Mouse (Mus musculus): ENCODE data around the gene Styx.

Styx gene

DNA sequence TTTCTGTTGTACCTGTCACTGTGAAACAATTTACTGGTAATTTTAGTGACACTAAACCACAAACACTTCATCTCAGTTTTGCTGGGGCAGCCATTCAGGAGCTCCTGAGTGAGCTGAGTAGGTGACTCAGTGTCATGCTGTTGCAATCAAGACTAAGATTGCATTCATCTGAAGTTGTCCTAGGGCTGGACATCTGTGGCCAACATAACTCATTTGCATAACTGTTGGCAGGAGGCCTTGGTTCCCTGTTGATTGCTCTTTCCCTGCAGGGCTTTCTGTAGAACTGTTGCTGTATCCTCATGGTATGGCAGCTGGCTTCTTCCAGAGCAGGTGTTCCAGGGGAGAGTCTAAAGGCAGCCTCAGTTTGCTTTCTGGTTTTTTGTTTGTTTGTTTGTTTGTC, 25.4 kb upstream of the Styx start:
- Histone ChIP-seq H3K9me3 (ENCODE audit: low read length) (no peaks in the 10 kb centered on the region), H3K4me1 (replicated peaks; ENCODE audit: low read depth, low read length) (peaks cover 11% of the 10 kb centered on the region), H3K36me3 (ENCODE audit: insufficient read depth, low read length) (no peaks in the 10 kb centered on the region), H3K27me3 (ENCODE audit: insufficient read depth, low read length) (no peaks in the 10 kb centered on the region), H3K4me3 (replicated peaks; ENCODE audit: low read length) (no peak overlapping the region)
- TF ChIP-seq NANOG (IDR thresholded peaks at IDR 0.05; ENCODE audit: borderline replicate concordance, low read length) (no peak), POU5F1 (IDR thresholded peaks at IDR 0.05; ENCODE audit: borderline replicate concordance, low read length) (no peak), CTCF (conservative IDR thresholded peaks at IDR 0.05; ENCODE audit: low read length) (no peak)

DNA sequence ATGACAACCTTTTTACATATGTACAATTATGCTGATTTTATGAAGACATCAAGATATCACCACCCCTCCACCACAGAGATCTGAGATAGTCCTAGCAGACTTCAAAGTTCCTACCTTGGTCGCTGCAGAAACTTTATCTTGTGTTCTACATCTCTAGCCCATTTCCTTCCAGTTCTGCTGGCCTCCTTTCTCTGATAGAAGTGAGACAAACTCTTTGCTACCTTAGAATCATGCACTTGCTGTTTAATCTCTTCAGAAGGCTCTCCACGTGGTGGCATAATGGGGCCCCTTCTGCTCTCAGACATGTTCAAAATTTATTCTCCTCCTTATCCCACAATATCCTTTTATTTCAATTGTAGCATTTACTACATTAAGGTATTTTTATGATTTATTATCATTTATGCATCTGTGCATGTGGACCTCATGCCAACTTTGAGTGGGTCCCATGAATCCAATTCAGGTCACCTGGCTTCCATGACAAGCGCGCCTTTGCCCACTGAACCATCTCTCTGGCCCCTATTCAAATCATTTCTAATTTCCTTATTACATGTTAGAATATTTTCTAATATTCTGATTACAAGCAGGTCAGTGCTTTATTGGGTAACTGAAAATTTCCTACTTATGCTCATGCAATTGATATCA, 22.7 kb upstream of the Styx start:
- 0 out of 2 replicates have a peak overlapping the region, but pooled peaks have one; percentile 100 for H3K4me3 ChIP-seq (replicated peaks; ENCODE audit: low read length)
- H3K4me1 ChIP-seq (replicated peaks; ENCODE audit: low read depth, low read length), result peaks cover 21% of the 10 kb centered on the region
- H3K36me3 ChIP-seq (ENCODE audit: insufficient read depth, low read length), result peaks cover 21% of the 10 kb centered on the region
- H3K27me3 ChIP-seq (ENCODE audit: insufficient read depth, low read length), result no peaks in the 10 kb centered on the region
- H3K9me3 ChIP-seq (ENCODE audit: low read length), result no peaks in the 10 kb centered on the region
- TF ChIP-seq POU5F1 (IDR thresholded peaks at IDR 0.05; ENCODE audit: borderline replicate concordance, low read length), result no peak
- no peak for TF ChIP-seq NANOG (IDR thresholded peaks at IDR 0.05; ENCODE audit: borderline replicate concordance, low read length)
- no peak for TF ChIP-seq CTCF (conservative IDR thresholded peaks at IDR 0.05; ENCODE audit: low read length)

DNA sequence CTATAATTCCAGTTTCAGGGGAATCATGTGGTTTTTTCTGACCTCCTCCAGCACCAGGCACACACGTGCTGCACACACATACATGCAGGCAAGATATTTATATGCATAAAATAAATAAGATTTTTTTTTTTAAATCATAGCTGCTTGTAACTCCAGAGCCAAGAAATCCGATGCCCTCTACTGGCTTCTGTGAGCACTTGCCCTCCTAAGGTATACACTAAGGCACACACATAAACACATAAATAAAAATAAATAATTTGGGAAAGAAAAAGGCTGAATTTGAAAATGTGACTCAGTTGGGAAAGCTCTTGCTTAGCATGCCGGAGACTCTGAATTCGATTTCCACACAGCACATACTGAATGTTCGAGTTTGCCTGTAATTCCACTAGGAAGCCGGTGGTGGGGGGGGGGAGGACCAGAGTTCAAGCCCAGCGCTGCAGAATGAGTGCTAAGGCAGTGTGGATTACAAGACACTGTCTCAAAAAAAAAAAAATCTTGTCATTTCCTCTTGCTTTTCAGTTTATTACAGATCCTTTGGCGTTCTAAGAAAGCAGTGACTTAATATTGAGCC, 21.8 kb upstream of the Styx start:
- peaks cover 21% of the 10 kb centered on the region for H3K4me1 ChIP-seq (replicated peaks; ENCODE audit: low read depth, low read length)
- no peaks in the 10 kb centered on the region for H3K27me3 ChIP-seq (ENCODE audit: insufficient read depth, low read length)
- H3K9me3 ChIP-seq (ENCODE audit: low read length), result no peaks in the 10 kb centered on the region
- H3K36me3 ChIP-seq (ENCODE audit: insufficient read depth, low read length), result peaks cover 30% of the 10 kb centered on the region
- no peak for TF ChIP-seq POU5F1 (IDR thresholded peaks at IDR 0.05; ENCODE audit: borderline replicate concordance, low read length)
- TF ChIP-seq CTCF (conservative IDR thresholded peaks at IDR 0.05; ENCODE audit: low read length), result peak; percentile 11; the same call in 1 of the 2 replicates
- H3K4me3 ChIP-seq (replicated peaks; ENCODE audit: low read length), result peak overlapping the region; percentile 100

DNA sequence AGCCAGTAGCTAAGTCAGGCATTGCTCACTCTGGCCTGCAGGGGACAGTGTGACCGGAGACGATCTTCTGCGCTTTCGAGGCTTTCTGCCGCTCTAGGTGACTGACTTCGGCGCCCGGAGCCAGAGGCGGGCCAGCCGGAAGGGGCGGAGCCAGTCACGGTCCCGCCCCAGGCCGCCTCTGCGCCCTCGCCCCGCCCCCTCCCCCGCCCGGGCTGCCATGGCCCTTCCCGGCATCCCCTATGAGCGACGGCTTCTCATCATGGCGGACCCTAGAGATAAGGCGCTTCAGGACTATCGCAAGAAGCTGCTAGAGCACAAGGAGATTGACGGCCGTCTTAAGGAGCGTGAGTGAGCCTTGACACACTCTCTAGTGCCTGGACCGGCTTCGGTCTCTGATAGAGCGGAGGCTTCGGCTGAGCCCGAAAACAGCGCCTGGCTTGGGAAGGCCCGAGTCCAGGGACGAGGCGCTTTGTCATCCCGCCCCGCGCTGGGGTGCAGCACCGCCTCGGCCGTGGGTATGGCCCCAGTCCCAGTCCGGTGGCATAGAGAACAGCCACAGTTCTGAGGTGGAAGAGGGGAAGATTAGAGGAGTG, 21.2 kb upstream of the Styx start, which contains the start of gene Psmc6:
Psmc6 (plus strand) TSS at position 200 of the 593 bp plus-strand sequence.
- Histone ChIP-seq H3K4me3 (replicated peaks; ENCODE audit: low read length) (peak within 1 kb of the TSS; percentile 100), H3K9me3 (ENCODE audit: low read length) (no peaks in the 10 kb centered on the region), H3K4me1 (replicated peaks; ENCODE audit: low read depth, low read length) (peaks cover 21% of the 10 kb centered on the region), H3K36me3 (ENCODE audit: insufficient read depth, low read length) (peaks cover 34% of the 10 kb centered on the region), H3K27me3 (ENCODE audit: insufficient read depth, low read length) (no peaks in the 10 kb centered on the region)
- no peak for TF ChIP-seq POU5F1 (IDR thresholded peaks at IDR 0.05; ENCODE audit: borderline replicate concordance, low read length)
- TF ChIP-seq NANOG (IDR thresholded peaks at IDR 0.05; ENCODE audit: borderline replicate concordance, low read length), result no peak
- peak; percentile 98 for TF ChIP-seq CTCF (conservative IDR thresholded peaks at IDR 0.05; ENCODE audit: low read length)

DNA sequence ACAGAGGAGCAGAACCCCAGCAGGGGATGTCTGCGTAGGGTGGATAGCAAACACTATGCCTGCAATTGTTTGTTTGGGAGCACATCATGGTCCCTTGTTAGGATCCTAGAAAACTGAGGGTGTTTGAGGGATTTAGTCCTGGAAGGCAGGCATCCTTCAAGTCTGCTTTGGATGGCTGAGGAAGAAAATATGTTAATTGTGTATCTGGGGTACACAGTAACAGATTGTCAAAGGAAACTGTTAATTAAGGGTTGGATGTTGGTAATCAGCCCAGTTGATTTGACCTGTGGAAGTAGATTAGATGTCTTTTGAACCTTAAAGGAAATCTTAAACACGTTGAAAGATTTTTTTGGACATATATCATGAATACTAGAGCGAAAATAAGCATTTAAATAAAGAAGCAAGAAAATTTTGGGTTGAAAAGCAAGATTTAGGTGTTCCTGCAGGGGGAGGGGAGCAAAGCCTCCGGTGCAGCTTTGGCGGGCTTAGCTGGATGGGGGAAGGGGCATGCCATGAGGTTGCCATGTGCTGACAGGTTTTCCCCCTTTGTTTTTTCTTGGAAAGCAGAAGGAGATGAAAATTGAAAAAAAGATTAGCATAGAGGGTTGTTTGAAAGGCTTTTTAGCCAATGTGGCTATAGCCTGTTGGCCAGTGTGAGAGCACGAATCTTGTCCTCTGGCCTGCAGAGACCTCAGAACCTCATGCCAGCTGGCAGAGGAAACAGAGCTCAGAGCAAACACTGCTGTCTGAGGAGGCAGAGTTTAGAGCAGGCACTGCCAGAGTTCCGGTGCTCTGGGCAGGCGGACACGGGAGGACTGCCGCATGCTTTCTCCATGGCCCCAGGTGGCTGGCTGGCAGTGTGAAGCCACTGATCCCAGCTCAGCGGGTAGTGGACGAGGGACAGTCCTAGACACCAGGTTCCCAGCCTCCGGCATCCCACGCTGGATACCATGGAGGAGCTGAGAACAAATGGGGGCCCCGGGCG, 13.6 kb downstream of the Styx start:
- TF ChIP-seq CTCF (conservative IDR thresholded peaks at IDR 0.05; ENCODE audit: low read length) (no peak), NANOG (IDR thresholded peaks at IDR 0.05; ENCODE audit: borderline replicate concordance, low read length) (no peak), POU5F1 (IDR thresholded peaks at IDR 0.05; ENCODE audit: borderline replicate concordance, low read length) (no peak)
- H3K4me1 ChIP-seq (replicated peaks; ENCODE audit: low read depth, low read length), result peaks cover 45% of the 10 kb centered on the region
- peak overlapping the region; percentile 68 for H3K4me3 ChIP-seq (replicated peaks; ENCODE audit: low read length)
- no peaks in the 10 kb centered on the region for H3K9me3 ChIP-seq (ENCODE audit: low read length)
- peaks cover 36% of the 10 kb centered on the region for H3K36me3 ChIP-seq (ENCODE audit: insufficient read depth, low read length)
- no peaks in the 10 kb centered on the region for H3K27me3 ChIP-seq (ENCODE audit: insufficient read depth, low read length)

DNA sequence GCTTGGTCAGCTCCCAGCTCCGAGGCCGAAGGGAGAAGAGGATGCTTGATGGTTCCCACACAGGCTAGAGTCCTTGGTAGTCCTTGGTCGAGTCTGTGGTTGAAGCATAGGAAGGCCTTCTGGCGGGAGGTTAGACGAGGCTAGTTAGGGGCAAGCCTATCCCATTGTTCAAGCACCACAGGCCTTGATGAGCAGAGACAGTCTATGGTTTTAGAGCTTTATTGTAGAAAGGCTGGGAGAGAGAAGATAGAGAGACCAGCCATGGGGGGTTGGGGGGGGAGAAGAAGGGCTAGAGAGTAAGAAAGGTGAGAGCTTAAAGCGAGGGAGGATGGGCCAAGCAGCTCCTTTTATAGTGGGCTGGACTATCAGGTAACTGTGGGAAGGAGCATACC, 14.3 kb downstream of the Styx start:
- TF ChIP-seq NANOG (IDR thresholded peaks at IDR 0.05; ENCODE audit: borderline replicate concordance, low read length) (peak; percentile 70; the same call in 1 of the 2 replicates), CTCF (conservative IDR thresholded peaks at IDR 0.05; ENCODE audit: low read length) (no peak), POU5F1 (IDR thresholded peaks at IDR 0.05; ENCODE audit: borderline replicate concordance, low read length) (no peak)
- H3K4me1 ChIP-seq (replicated peaks; ENCODE audit: low read depth, low read length), result peaks cover 45% of the 10 kb centered on the region
- no peaks in the 10 kb centered on the region for H3K9me3 ChIP-seq (ENCODE audit: low read length)
- H3K36me3 ChIP-seq (ENCODE audit: insufficient read depth, low read length), result peaks cover 39% of the 10 kb centered on the region
- H3K27me3 ChIP-seq (ENCODE audit: insufficient read depth, low read length), result no peaks in the 10 kb centered on the region
- H3K4me3 ChIP-seq (replicated peaks; ENCODE audit: low read length), result peak overlapping the region; percentile 68

DNA sequence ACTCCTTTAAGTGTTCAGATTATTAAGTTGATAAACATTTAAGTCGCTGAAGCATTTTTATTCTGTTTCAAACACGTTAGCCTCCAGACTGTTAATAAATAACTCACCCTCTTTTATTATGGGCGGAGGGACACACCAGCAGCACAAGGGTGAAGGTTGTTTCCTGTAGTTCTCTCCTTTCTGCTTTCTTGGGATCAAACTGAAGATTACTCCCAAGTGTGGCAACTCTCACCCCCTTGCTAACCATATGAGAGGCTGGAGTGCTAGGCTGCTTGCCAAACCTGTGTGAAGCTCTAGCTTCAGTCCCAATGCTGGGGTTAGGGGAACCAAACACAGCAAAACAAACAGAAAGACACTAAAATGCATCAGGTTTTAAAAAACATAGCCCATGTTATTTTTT, 27.9 kb downstream of the Styx start:
- H3K4me1 ChIP-seq (replicated peaks; ENCODE audit: low read depth, low read length), result no peaks in the 10 kb centered on the region
- TF ChIP-seq NANOG (IDR thresholded peaks at IDR 0.05; ENCODE audit: borderline replicate concordance, low read length) (no peak), CTCF (conservative IDR thresholded peaks at IDR 0.05; ENCODE audit: low read length) (no peak), POU5F1 (IDR thresholded peaks at IDR 0.05; ENCODE audit: borderline replicate concordance, low read length) (no peak)

DNA sequence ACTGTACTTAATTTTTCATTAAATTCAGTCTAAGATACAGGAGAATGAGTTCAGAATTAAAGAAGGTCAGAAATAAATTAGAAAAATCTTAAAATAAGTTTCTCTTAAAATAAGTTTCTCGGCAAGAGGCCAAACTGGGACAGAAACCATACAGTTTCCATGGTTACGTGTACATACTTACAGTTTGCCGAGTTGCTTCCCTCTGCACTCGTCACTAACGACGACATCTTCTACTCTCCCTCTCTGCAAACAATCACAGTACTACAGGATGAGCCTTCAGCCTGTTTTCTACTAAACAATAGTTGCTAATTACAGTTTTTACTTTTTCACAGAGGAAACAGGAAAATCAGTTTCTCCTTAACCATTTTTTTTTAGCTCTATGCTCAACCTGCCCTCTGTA, 29.9 kb downstream of the Styx start:
- TF ChIP-seq CTCF (conservative IDR thresholded peaks at IDR 0.05; ENCODE audit: low read length) (no peak), POU5F1 (IDR thresholded peaks at IDR 0.05; ENCODE audit: borderline replicate concordance, low read length) (no peak), NANOG (IDR thresholded peaks at IDR 0.05; ENCODE audit: borderline replicate concordance, low read length) (no peak)
- no peaks in the 10 kb centered on the region for H3K27me3 ChIP-seq (ENCODE audit: insufficient read depth, low read length)
- H3K4me3 ChIP-seq (replicated peaks; ENCODE audit: low read length), result no peak overlapping the region
- H3K4me1 ChIP-seq (replicated peaks; ENCODE audit: low read depth, low read length), result peaks cover 2% of the 10 kb centered on the region; the same call in 1 of the 2 replicates
- H3K9me3 ChIP-seq (ENCODE audit: low read length), result no peaks in the 10 kb centered on the region
- peaks cover 64% of the 10 kb centered on the region for H3K36me3 ChIP-seq (ENCODE audit: insufficient read depth, low read length)

More for the DNA sequence above, 27.9 kb downstream of the Styx start:
- no peaks in the 10 kb centered on the region for H3K27me3 ChIP-seq (ENCODE audit: insufficient read depth, low read length)
- H3K4me3 ChIP-seq (replicated peaks; ENCODE audit: low read length), result no peak overlapping the region
- H3K36me3 ChIP-seq (ENCODE audit: insufficient read depth, low read length), result peaks cover 58% of the 10 kb centered on the region
- H3K9me3 ChIP-seq (ENCODE audit: low read length), result no peaks in the 10 kb centered on the region

All from E14TG2a.4 (cell line).